Mouse (Mus musculus) lung, postnatal 0 days (tissue): ENCODE measurements around the gene Gm37240. TPM values are rescaled to one million over a fixed set of nuclear protein-coding genes. Genes with fewer than 3 reads are reported as not detected.
A peak's percentile ranks its signal among the peaks of the same experiment; 100 is the strongest.

Source experiments
- ATAC-seq: fragments of 200-750 bp; cut with Nextera tagmentation; 2 replicates; pipeline ENCODE4 v1.8.0; 2017; ENCODE audit warnings: moderate library complexity
- DNase-seq: peaks from one replicate; pipeline ENCODE4 v3.0.0-alpha.2; 2016; ENCODE audit warnings: low spot score
- H3K27ac ChIP-seq: fragments of 300-500 bp; sonication (generic); 2 replicates; pipeline ENCODE4 v1.5.1; 2014; ENCODE audit warnings: antibody characterized with exemption, mild to moderate bottlenecking, low read length, mixed read lengths
- H3K27me3 ChIP-seq: fragments of 300-500 bp; sonication (generic); replicated peaks from 2 replicates; pipeline ENCODE4 v1.6.1; 2014; ENCODE audit warnings: low read length, mixed read lengths; ENCODE audit not compliant: insufficient read depth
- H3K36me3 ChIP-seq: fragments of 300-500 bp; sonication (generic); 2 replicates; pipeline ENCODE4 v1.6.1; 2014; ENCODE audit warnings: low read length, mixed read lengths; ENCODE audit not compliant: insufficient read depth
- H3K4me1 ChIP-seq: fragments of 300-500 bp; sonication (generic); 2 replicates; pipeline ENCODE4 v1.6.1; 2014; ENCODE audit warnings: antibody characterized with exemption, low read depth, low read length, mixed read lengths; ENCODE audit not compliant: insufficient read depth
- H3K4me2 ChIP-seq: fragments of 300-500 bp; sonication (generic); replicated peaks from 2 replicates; pipeline ENCODE4 v1.6.1; 2014; ENCODE audit warnings: low read depth, mild to moderate bottlenecking, low read length, moderate library complexity, mixed read lengths
- H3K4me3 ChIP-seq: fragments of 300-500 bp; sonication (generic); 2 replicates; pipeline ENCODE4 v1.5.1; 2014; ENCODE audit warnings: low read depth, low read length
- H3K9ac ChIP-seq: fragments of 300-500 bp; sonication (generic); replicated peaks from 2 replicates; pipeline ENCODE4 v1.6.1; 2014; ENCODE audit warnings: low read depth, mild to moderate bottlenecking
- H3K9me3 ChIP-seq: fragments of 300-500 bp; sonication (generic); 2 replicates; pipeline ENCODE4 v1.6.1; 2016; ENCODE audit warnings: low read length, mixed read lengths
- CTCF ChIP-seq: IDR thresholded peaks from 2 replicates; pipeline ENCODE4 v1.5.1; 2016; ENCODE audit warnings: antibody characterized with exemption, mild to moderate bottlenecking
- EP300 ChIP-seq: IDR thresholded peaks from 2 replicates; pipeline ENCODE4 v1.6.1; 2016; ENCODE audit warnings: antibody characterized with exemption, mild to moderate bottlenecking, control low read depth
- whole genome bisulfite sequencing: fragments of 180-500 bp; shearing (Covaris S2); extraction: QIAGEN DNeasy Blood & Tissue Kit; methylation state at CpG from one replicate; pipeline ENCODE4 v1.1.7; 2014; 5-methylcytosine and 5-hydroxymethylcytosine counted together
- polyA plus RNA-seq: library from polyadenylated mRNA; unstranded; fragments of >200 nt; fragmentation: Nextera tagmentation; extraction: Ambion mirVana; gene quantifications from 2 replicates; pipeline ENCODE4 v1.2.1, GENCODE M21; 2015

Gene Gm37240
- polyA plus RNA-seq, 1 experiment from 2014 or later = 8.9 TPM

- no peaks in the 10 kb centered on the region for H3K9me3 ChIP-seq
- no peak within 1 kb of the TSS for H3K27ac ChIP-seq
- WGBS = 79% methylated on average over 2 of the region's 2 CpGs
- H3K27me3 ChIP-seq = no peaks in the 10 kb centered on the region
- H3K4me2 ChIP-seq = no peak within 1 kb of the TSS
- ATAC-seq = no peak
- TF ChIP-seq EP300 = no peak
- TF ChIP-seq CTCF = no peak
- no peak within 1 kb of the TSS for H3K4me3 ChIP-seq
- DNase-seq = no peak
- H3K9ac ChIP-seq = no peak within 1 kb of the TSS
- H3K4me1 ChIP-seq = 0 out of 2 replicates have a peak, but pooled peaks cover 4% of the 10 kb centered on the region
- H3K36me3 ChIP-seq = no peaks in the 10 kb centered on the region
Measured at GRCm38 (mm10) chr3:84593274-84593673, 1294.0 kb downstream of the Gm37240 start, which contains the start of gene Tigd4. Tigd4 (plus strand) TSS chr3:84593574.

- ATAC-seq (no peak), DNase-seq (peak; percentile 48)
- H3K27me3 ChIP-seq = no peaks in the 10 kb centered on the region
- no peaks in the 10 kb centered on the region for H3K9me3 ChIP-seq
- no peak overlapping the region for H3K4me3 ChIP-seq
- H3K4me1 ChIP-seq = no peaks in the 10 kb centered on the region; the same call in 1 of the 2 replicates
- H3K4me2 ChIP-seq = no peak overlapping the region
- no peak for TF ChIP-seq EP300
- TF ChIP-seq CTCF = no peak
- no peak overlapping the region for H3K9ac ChIP-seq
- no peaks in the 10 kb centered on the region for H3K36me3 ChIP-seq
- no peak overlapping the region for H3K27ac ChIP-seq
- 18% methylated on average over 5 of the region's 5 CpGs for WGBS
Measured at GRCm38 (mm10) chr3:84586736-84587135, 1300.6 kb downstream of the Gm37240 start.

- Histone ChIP-seq H3K4me3 (peak overlapping the region; percentile 76), H3K27ac (peak overlapping the region; percentile 98), H3K4me1 (peaks cover 2% of the 10 kb centered on the region; the same call in 1 of the 2 replicates), H3K27me3 (no peaks in the 10 kb centered on the region), H3K9me3 (no peaks in the 10 kb centered on the region), H3K9ac (peak overlapping the region; percentile 73; the same call in 1 of the 2 replicates), H3K4me2 (peak overlapping the region; percentile 82), H3K36me3 (no peaks in the 10 kb centered on the region)
- peak; percentile 2; the same call in 1 of the 2 replicates for ATAC-seq
- under 1% methylated on average over 22 of the region's 27 CpGs for WGBS
- TF ChIP-seq EP300 (no peak), CTCF (no peak)
- DNase-seq = no peak
Measured at GRCm38 (mm10) chr3:84582913-84583276, 1304.4 kb downstream of the Gm37240 start.

- Histone ChIP-seq H3K27me3 (no peaks in the 10 kb centered on the region), H3K9ac (peak within 1 kb of the TSS; percentile 73), H3K36me3 (no peaks in the 10 kb centered on the region), H3K9me3 (no peaks in the 10 kb centered on the region), H3K4me2 (peak within 1 kb of the TSS; percentile 82), H3K27ac (peak within 1 kb of the TSS; percentile 98), H3K4me1 (peaks cover 2% of the 10 kb centered on the region; the same call in 1 of the 2 replicates), H3K4me3 (peak within 1 kb of the TSS; percentile 76)
- DNase-seq (peak; percentile 98), ATAC-seq (peak; percentile 98)
- under 1% methylated on average over 64 of the region's 70 CpGs for WGBS
- peak; percentile 58; the same call in 1 of the 2 replicates for TF ChIP-seq EP300
- TF ChIP-seq CTCF = 0 out of 2 replicates have a peak, but pooled peaks have one; percentile 20
Measured at GRCm38 (mm10) chr3:84582023-84582912, 1305.0 kb downstream of the Gm37240 start, which contains the start of gene Arfip1. Arfip1 (minus strand) TSS chr3:84582625.

GRCm38 (mm10) chr3:84581696-84582022 lies 1305.7 kb downstream of the Gm37240 start:
- ATAC-seq (no peak), DNase-seq (no peak)
- peaks cover 2% of the 10 kb centered on the region; the same call in 1 of the 2 replicates for H3K4me1 ChIP-seq

GRCm38 (mm10) chr3:84580716-84581115 lies 1306.6 kb downstream of the Gm37240 start:
- H3K4me2 ChIP-seq = peak overlapping the region; percentile 82
- no peaks in the 10 kb centered on the region for H3K9me3 ChIP-seq
- no peak overlapping the region for H3K27ac ChIP-seq
- no peaks in the 10 kb centered on the region for H3K27me3 ChIP-seq
- peaks cover 2% of the 10 kb centered on the region; the same call in 1 of the 2 replicates for H3K4me1 ChIP-seq
- peak; percentile 40 for DNase-seq
- TF ChIP-seq CTCF = no peak
- TF ChIP-seq EP300 = no peak
- no peaks in the 10 kb centered on the region for H3K36me3 ChIP-seq
- no peak overlapping the region for H3K9ac ChIP-seq
- no peak for ATAC-seq
- 9% methylated on average over 4 of the region's 4 CpGs for WGBS
- peak overlapping the region; percentile 76; the same call in 1 of the 2 replicates for H3K4me3 ChIP-seq

More at GRCm38 (mm10) chr3:84581696-84582022, 1305.7 kb downstream of the Gm37240 start:
- Histone ChIP-seq H3K9ac (peak overlapping the region; percentile 73), H3K27ac (peak overlapping the region; percentile 98), H3K27me3 (no peaks in the 10 kb centered on the region), H3K36me3 (no peaks in the 10 kb centered on the region), H3K9me3 (no peaks in the 10 kb centered on the region), H3K4me3 (peak overlapping the region; percentile 76), H3K4me2 (peak overlapping the region; percentile 82)
- WGBS = 0% methylated on average over 4 of the region's 4 CpGs
- TF ChIP-seq EP300 (no peak), CTCF (no peak)
